Mouse (Mus musculus) CH12.LX (cell line): ENCODE measurements around the gene Gatd1. TPM values are rescaled to one million over a fixed set of nuclear protein-coding genes. Genes with fewer than 3 reads are reported as not detected.

ENCODE experiments used
- DNase-seq: peaks from one replicate; pipeline ENCODE4 v3.0.0-alpha.2; 2013; ENCODE audit errors: extremely low read depth
- H3K27ac ChIP-seq: 2 replicates; pipeline ENCODE4 v1.5.1; 2012; ENCODE audit warnings: low read depth, mild to moderate bottlenecking, control low read depth, moderate library complexity; ENCODE audit not compliant: insufficient read depth
- H3K27me3 ChIP-seq: replicated peaks from 2 replicates; pipeline ENCODE3; 2012; ENCODE audit warnings: inconsistent platforms
- H3K36me3 ChIP-seq, 2 experiments: replicated peaks in 1 of 2; 2 replicates each; pipeline versions ENCODE3 to v1.6.1; 2012; ENCODE audit warnings: inconsistent platforms in 1 of 2, low read length in 1 of 2, mild to moderate bottlenecking in 1 of 2, mixed read lengths in 1 of 2, moderate library complexity in 1 of 2; ENCODE audit not compliant: control insufficient read depth in 1 of 2, insufficient read depth in 1 of 2
- H3K4me1 ChIP-seq, 2 experiments: 2 replicates each; pipeline ENCODE4 v1.6.1; 2012; ENCODE audit warnings: inconsistent platforms in 1 of 2, moderate library complexity in 1 of 2; ENCODE audit not compliant: insufficient read depth in 2 of 2, control insufficient read depth in 1 of 2
- H3K4me2 ChIP-seq: 2 replicates; pipeline ENCODE4 v1.6.1; 2012; ENCODE audit warnings: low read depth, mild to moderate bottlenecking, control low read depth; ENCODE audit not compliant: poor library complexity, insufficient read depth, severe bottlenecking
- H3K4me3 ChIP-seq, 3 experiments: fragments of 150-350 bp in 1 of 3; sonication (generic) in 1 of 3; replicated peaks in 1 of 3; 2 replicates each; pipeline versions ENCODE3 to v1.5.1; 2011 to 2012; ENCODE audit warnings: low read depth in 2 of 3, low read length in 2 of 3, mild to moderate bottlenecking in 2 of 3, moderate library complexity in 2 of 3, control low read depth in 1 of 3, improper control_type of control experiment in 1 of 3, inconsistent platforms in 1 of 3, mixed read lengths in 1 of 3; ENCODE audit not compliant: poor library complexity in 1 of 3
- H3K79me2 ChIP-seq: replicated peaks from 2 replicates; pipeline ENCODE4 v1.6.1; 2012; ENCODE audit warnings: mild to moderate bottlenecking, moderate library complexity; ENCODE audit not compliant: control insufficient read depth, poor library complexity, insufficient read depth, severe bottlenecking; ENCODE audit errors: extremely low read depth
- H3K9ac ChIP-seq: 2 replicates; pipeline ENCODE4 v1.6.1; 2012; ENCODE audit warnings: low read depth, mild to moderate bottlenecking, control low read depth, moderate library complexity; ENCODE audit not compliant: insufficient read depth
- H3K9me3 ChIP-seq: replicated peaks from 2 replicates; pipeline ENCODE3; 2012; ENCODE audit warnings: low read length, inconsistent platforms, mixed read lengths
- BHLHE40 ChIP-seq: IDR thresholded peaks from 2 replicates; pipeline ENCODE4 v1.6.1; 2011; ENCODE audit warnings: mild to moderate bottlenecking, low read depth, low read length, improper control_type of control experiment
- CTCF ChIP-seq, 2 experiments: IDR thresholded peaks in 1 of 2; conservative IDR thresholded peaks in 1 of 2; 2 replicates each; pipeline ENCODE4 v1.5.1; 2011 to 2012; ENCODE audit warnings: low read depth in 2 of 2, low read length in 2 of 2, improper control_type of control experiment in 1 of 2, inconsistent platforms in 1 of 2, mild to moderate bottlenecking in 1 of 2, moderate library complexity in 1 of 2
- ELF1 ChIP-seq: IDR thresholded peaks from 2 replicates; pipeline ENCODE4 v1.6.1; 2014; ENCODE audit warnings: low read depth, mild to moderate bottlenecking, inconsistent platforms, low read length, improper control_type of control experiment
- EP300 ChIP-seq: IDR thresholded peaks from 2 replicates; pipeline ENCODE4 v1.6.1; 2011; ENCODE audit warnings: low read length, improper control_type of control experiment
- ETS1 ChIP-seq: conservative IDR thresholded peaks from 2 replicates; pipeline ENCODE4 v1.6.1; 2012; ENCODE audit warnings: low read depth, mild to moderate bottlenecking, inconsistent platforms, low read length, improper control_type of control experiment, moderate library complexity
- GABPA ChIP-seq: IDR thresholded peaks from 2 replicates; pipeline ENCODE4 v1.6.1; 2012; ENCODE audit warnings: low read depth, low read length, improper control_type of control experiment, inconsistent platforms; ENCODE audit not compliant: insufficient replicate concordance
- HCFC1 ChIP-seq: IDR thresholded peaks from 2 replicates; pipeline ENCODE4 v1.6.1; 2012; ENCODE audit warnings: low read depth, mild to moderate bottlenecking, inconsistent platforms, low read length, improper control_type of control experiment
- IRF4 ChIP-seq: IDR thresholded peaks from 2 replicates; pipeline ENCODE4 v1.6.1; 2014; ENCODE audit warnings: low read depth, mild to moderate bottlenecking, inconsistent platforms, low read length, improper control_type of control experiment
- JUN ChIP-seq: IDR thresholded peaks from 2 replicates; pipeline ENCODE4 v1.6.1; 2011; ENCODE audit warnings: low read depth, mild to moderate bottlenecking, low read length, improper control_type of control experiment, moderate library complexity; ENCODE audit not compliant: insufficient read depth
- JUND ChIP-seq: conservative IDR thresholded peaks from 2 replicates; pipeline ENCODE4 v1.6.1; 2011; ENCODE audit warnings: low read depth, low read length, improper control_type of control experiment
- KAT2A ChIP-seq: IDR thresholded peaks from 2 replicates; pipeline ENCODE4 v1.6.1; 2012; ENCODE audit warnings: low read length, improper control_type of control experiment, inconsistent platforms; ENCODE audit not compliant: insufficient replicate concordance
- MAFK ChIP-seq: IDR thresholded peaks from 2 replicates; pipeline ENCODE4 v1.6.1; 2011; ENCODE audit warnings: low read length, improper control_type of control experiment; ENCODE audit not compliant: insufficient replicate concordance
- MAX ChIP-seq: IDR thresholded peaks from 2 replicates; pipeline ENCODE4 v1.6.1; 2011; ENCODE audit warnings: low read length, improper control_type of control experiment
- MAZ ChIP-seq: IDR thresholded peaks from 2 replicates; pipeline ENCODE4 v1.6.1; 2012; ENCODE audit warnings: low read depth, mild to moderate bottlenecking, inconsistent platforms, low read length, improper control_type of control experiment, moderate library complexity
- MXI1 ChIP-seq: IDR thresholded peaks from 2 replicates; pipeline ENCODE4 v1.6.1; 2011; ENCODE audit warnings: mild to moderate bottlenecking, low read depth, low read length, improper control_type of control experiment
- MYC ChIP-seq: IDR thresholded peaks from 2 replicates; pipeline ENCODE4 v1.6.1; 2011; ENCODE audit warnings: low read depth, mild to moderate bottlenecking, improper control_type of control experiment, low read length
- NELFE ChIP-seq: IDR thresholded peaks from 2 replicates; pipeline ENCODE4 v1.6.1; 2011; ENCODE audit warnings: low read depth, low read length, improper control_type of control experiment
- NRF1 ChIP-seq: IDR thresholded peaks from 2 replicates; pipeline ENCODE4 v1.6.1; 2014; ENCODE audit warnings: low read depth, mild to moderate bottlenecking, inconsistent platforms, low read length, improper control_type of control experiment, moderate library complexity
- POLR2AphosphoS2 ChIP-seq: IDR thresholded peaks from 2 replicates; pipeline ENCODE4 v1.6.1; 2011; ENCODE audit warnings: low read depth, low read length, improper control_type of control experiment
- RAD21 ChIP-seq: IDR thresholded peaks from 2 replicates; pipeline ENCODE4 v1.6.1; 2011; ENCODE audit warnings: low read depth, mild to moderate bottlenecking, low read length, improper control_type of control experiment, moderate library complexity
- TBP ChIP-seq: conservative IDR thresholded peaks from 2 replicates; pipeline ENCODE4 v1.6.1; 2011; ENCODE audit warnings: low read depth, low read length, improper control_type of control experiment
- TCF12 ChIP-seq: IDR thresholded peaks from 2 replicates; pipeline ENCODE4 v1.6.1; 2014; ENCODE audit warnings: low read depth, mild to moderate bottlenecking, inconsistent platforms, low read length, improper control_type of control experiment
- USF1 ChIP-seq: IDR thresholded peaks from 2 replicates; pipeline ENCODE4 v1.6.1; 2014; ENCODE audit warnings: low read depth, mild to moderate bottlenecking, inconsistent platforms, low read length, improper control_type of control experiment
- USF2 ChIP-seq: conservative IDR thresholded peaks from 2 replicates; pipeline ENCODE4 v1.6.1; 2011; ENCODE audit warnings: low read depth, low read length, improper control_type of control experiment
- ZC3H11A ChIP-seq: IDR thresholded peaks from 2 replicates; pipeline ENCODE4 v1.6.1; 2012; ENCODE audit warnings: low read depth, mild to moderate bottlenecking, inconsistent platforms, low read length, improper control_type of control experiment
- ZKSCAN1 ChIP-seq: IDR thresholded peaks from 2 replicates; pipeline ENCODE4 v1.6.1; 2012; ENCODE audit warnings: low read depth, inconsistent platforms, low read length, improper control_type of control experiment, borderline replicate concordance
- ZMIZ1 ChIP-seq: IDR thresholded peaks from 2 replicates; pipeline ENCODE4 v1.6.1; 2012; ENCODE audit warnings: low read depth, mild to moderate bottlenecking, inconsistent platforms, low read length, improper control_type of control experiment
- ZNF384 ChIP-seq: IDR thresholded peaks from 2 replicates; pipeline ENCODE4 v1.6.1; 2012; ENCODE audit warnings: low read depth, low read length, improper control_type of control experiment, inconsistent platforms
- dilution Hi-C: fragments of 300-500 bp; cut with MboI; formaldehyde crosslinking; loops from 2 replicates; pipeline ENCODE4 v1.14.3; 2020; ENCODE audit warnings: low sequenced_read_pairs; ENCODE audit not compliant: extremely low pct_unique_long_range_greater_than_20kb, extremely low pct_ligation_motif_present
- in situ Hi-C: fragments of 300-500 bp; cut with MboI; formaldehyde crosslinking; loops from 3 replicates; pipeline ENCODE4 v1.14.3; 2019; ENCODE audit warnings: low sequenced_read_pairs, low pct_ligation_motif_present, low pct_unique_long_range_greater_than_20kb, mixed read lengths
- polyA plus RNA-seq: library from polyadenylated mRNA; unstranded; fragments of >175 nt; gene quantifications from 2 replicates; pipeline ENCODE4 v1.2.1, GENCODE M21; 2012; ENCODE audit warnings: low read depth; ENCODE audit not compliant: insufficient read length
- total RNA-seq, 2 experiments: library from RNA; depleted of rRNA; stranded (reverse); fragments of 300-350 nt in 1 of 2; fragments of >200 nt in 1 of 2; gene quantifications; 2 replicates each; pipeline ENCODE4 v1.2.3; 2012 to 2014

Gene Gatd1
- total and polyA plus RNA-seq, 3 experiments = 21.2 to 31.4 (median 29.6) TPM

DNA sequence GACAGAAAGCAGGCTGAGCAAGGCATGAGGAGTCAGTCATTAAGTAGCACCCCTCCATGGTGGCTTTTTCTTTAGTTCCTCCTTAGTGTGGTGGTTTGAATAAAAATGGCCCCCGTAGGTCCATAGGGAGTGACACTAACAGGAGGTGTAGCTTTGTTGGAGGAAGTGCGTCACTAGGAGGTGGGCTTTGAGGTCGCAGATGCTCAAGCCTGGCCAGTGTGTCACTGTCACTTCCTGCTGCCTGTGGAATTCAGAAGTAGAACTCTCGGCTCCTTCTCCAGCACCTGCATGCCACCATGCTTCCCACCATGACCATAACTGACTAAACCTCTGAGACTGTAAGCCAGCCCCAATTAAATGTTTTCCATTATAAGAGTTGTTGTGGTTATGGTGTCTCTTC is 46.6 kb downstream of the Gatd1 start:
- dilution Hi-C loops = no loop called here
- in situ Hi-C loops = loop anchor here (10.0 to 25.0 kb wide), 2 partner anchors 103 to 380 kb away; partner anchors contain the start of gene Irf7
- peaks cover 10% of the 10 kb centered on the region for H3K27me3 ChIP-seq
- H3K4me3 ChIP-seq = no peak overlapping the region
- no peak overlapping the region for H3K4me2 ChIP-seq
- peaks cover 4 to 20% of the 10 kb centered on the region in 2 experiments; a peak in 3 of 4 replicates for H3K4me1 ChIP-seq
- H3K27ac ChIP-seq = no peak overlapping the region
- H3K79me2 ChIP-seq = no peaks in the 10 kb centered on the region
- no peaks in the 10 kb centered on the region for H3K36me3 ChIP-seq
- no peak for DNase-seq
- peaks cover 5% of the 10 kb centered on the region for H3K9me3 ChIP-seq
- TF ChIP-seq TCF12 (no peak), IRF4 (no peak), MAX (no peak), MXI1 (no peak), JUND (no peak), TBP (no peak), USF1 (no peak), ZC3H11A (no peak), MYC (no peak), RAD21 (no peak), GABPA (no peak), USF2 (no peak), ETS1 (no peak), BHLHE40 (no peak), JUN (no peak), NELFE (no peak)
- H3K9ac ChIP-seq = no peak overlapping the region

GRCm38 (mm10) chr7:141365049-141365445 is 48.9 kb downstream of the Gatd1 start:
- H3K9ac ChIP-seq = no peak overlapping the region
- H3K79me2 ChIP-seq = no peaks in the 10 kb centered on the region
- no peak for DNase-seq
- no peaks in the 10 kb centered on the region for H3K36me3 ChIP-seq
- in situ Hi-C loops = loop anchor here (10.0 to 25.0 kb wide), 2 partner anchors 100 to 378 kb away; partner anchors contain the start of gene Irf7
- no peak overlapping the region for H3K27ac ChIP-seq
- TF ChIP-seq POLR2AphosphoS2 = no peak
- no peak for TF ChIP-seq MAZ
- no peak for TF ChIP-seq USF1
- no peak for TF ChIP-seq MYC
- TF ChIP-seq ETS1 = no peak
- no peak for TF ChIP-seq IRF4
- TF ChIP-seq ZNF384 = no peak
- TF ChIP-seq KAT2A = no peak
- no peak for TF ChIP-seq ELF1
- no peak for TF ChIP-seq USF2
- no peak for TF ChIP-seq EP300
- no peak for TF ChIP-seq GABPA
- TF ChIP-seq ZMIZ1 = no peak
- TF ChIP-seq ZKSCAN1 = no peak
- no peak for TF ChIP-seq ZC3H11A
- TF ChIP-seq CTCF (conservative IDR thresholded peaks at IDR 0.05 in 1 of 2, IDR thresholded peaks at IDR 0.05 in 1 of 2; ENCODE audit: low read depth in 2 of 2, low read length in 2 of 2) = no peak
- TF ChIP-seq NRF1 = no peak
- no peak for TF ChIP-seq MAFK
- TF ChIP-seq MXI1 = no peak
- no peak for TF ChIP-seq HCFC1
- TF ChIP-seq, all 38 proteins: peak for 0
- peaks cover 5% of the 10 kb centered on the region for H3K9me3 ChIP-seq
- H3K4me2 ChIP-seq = no peak overlapping the region
- peaks cover 10% of the 10 kb centered on the region for H3K27me3 ChIP-seq
- dilution Hi-C loops = no loop called here
- H3K4me3 ChIP-seq = no peak overlapping the region
- peaks cover 7 to 20% of the 10 kb centered on the region in 2 experiments for H3K4me1 ChIP-seq
